Mouse (Mus musculus): ENCODE measurements around the gene Tchp. TPM values are rescaled to one million over a fixed set of nuclear protein-coding genes. Genes with fewer than 3 reads are reported as not detected.
A peak's percentile ranks its signal among the peaks of the same experiment; 100 is the strongest.

The Tchp gene
- total RNA-seq (2014; rRNA removed) = 9.0 and 12.7 TPM in 2 replicates
- polyA plus RNA-seq (2015; fragmentation: Nextera tagmentation; extraction: Ambion mirVana) = 14.4 and 15.6 TPM in 2 replicates

- TF ChIP-seq CTCF (IDR thresholded peaks at IDR 0.05; ENCODE audit: low read depth) = peak; percentile 88
- WGBS = 3% methylated on average over 49 of the region's 49 CpGs
Measured at GRCm38 (mm10) chr5:114707265-114708068, at the start of gene Tchp. Gene Tchp, plus strand, starts transcription at chr5:114707760.

GRCm38 (mm10) chr5:114658255-114658654 lies 49.3 kb upstream of the Tchp start, which contains the start of gene Trpv4:
Gene Trpv4, minus strand, starts transcription at chr5:114658421.
- DNase-seq (ENCODE audit: low spot score) = no peak
- H3K27me3 ChIP-seq (ENCODE audit: insufficient read depth, low read length) = peaks cover 14% of the 10 kb centered on the region; the same call in 1 of the 2 replicates

More at GRCm38 (mm10) chr5:114707265-114708068, at the start of gene Tchp:
- peak within 1 kb of the TSS; percentile 83 for H3K4me2 ChIP-seq (ENCODE audit: low read depth, low read length)
- no peaks in the 10 kb centered on the region for H3K27me3 ChIP-seq (ENCODE audit: insufficient read depth, low read length)
- ATAC-seq (peak; percentile 87), DNase-seq (ENCODE audit: low spot score) (peak; percentile 97)
- H3K9me3 ChIP-seq (ENCODE audit: low read length) = no peaks in the 10 kb centered on the region
- H3K36me3 ChIP-seq (ENCODE audit: insufficient read depth, low read length) = peaks cover 12% of the 10 kb centered on the region; the same call in 1 of the 2 replicates
- peak within 1 kb of the TSS; percentile 77 for H3K4me3 ChIP-seq (ENCODE audit: low read length)
- peaks cover 7% of the 10 kb centered on the region; the same call in 1 of the 2 replicates for H3K4me1 ChIP-seq (ENCODE audit: insufficient read depth, low read length)
- no peak within 1 kb of the TSS for H3K27ac ChIP-seq
- peak within 1 kb of the TSS; percentile 61 for H3K9ac ChIP-seq (replicated peaks; ENCODE audit: low read length)

GRCm38 (mm10) chr5:114661029-114661428 lies 46.5 kb upstream of the Tchp start:
- Histone ChIP-seq H3K9ac (replicated peaks; ENCODE audit: low read length) (no peak overlapping the region), H3K27me3 (ENCODE audit: insufficient read depth, low read length) (peaks cover 14% of the 10 kb centered on the region; the same call in 1 of the 2 replicates), H3K36me3 (ENCODE audit: insufficient read depth, low read length) (no peaks in the 10 kb centered on the region), H3K4me1 (ENCODE audit: insufficient read depth, low read length) (peaks cover 8% of the 10 kb centered on the region; the same call in 1 of the 2 replicates), H3K27ac (no peak overlapping the region), H3K9me3 (ENCODE audit: low read length) (no peaks in the 10 kb centered on the region), H3K4me3 (ENCODE audit: low read length) (no peak overlapping the region), H3K4me2 (ENCODE audit: low read depth, low read length) (no peak overlapping the region)
- no peak for TF ChIP-seq CTCF (IDR thresholded peaks at IDR 0.05; ENCODE audit: low read depth)
- ATAC-seq = no peak
- 76% methylated on average over 6 of the region's 6 CpGs for WGBS
- DNase-seq (ENCODE audit: low spot score) = no peak

More at GRCm38 (mm10) chr5:114658255-114658654, 49.3 kb upstream of the Tchp start, which contains the start of gene Trpv4:
- no peaks in the 10 kb centered on the region for H3K9me3 ChIP-seq (ENCODE audit: low read length)
- peak within 1 kb of the TSS; percentile 41; the same call in 1 of the 2 replicates for H3K9ac ChIP-seq (replicated peaks; ENCODE audit: low read length)
- 2% methylated on average over 35 of the region's 47 CpGs for WGBS
- H3K36me3 ChIP-seq (ENCODE audit: insufficient read depth, low read length) = no peaks in the 10 kb centered on the region
- H3K4me3 ChIP-seq (ENCODE audit: low read length) = peak within 1 kb of the TSS; percentile 40
- peaks cover 8% of the 10 kb centered on the region; the same call in 1 of the 2 replicates for H3K4me1 ChIP-seq (ENCODE audit: insufficient read depth, low read length)
- H3K27ac ChIP-seq = no peak within 1 kb of the TSS
- peak within 1 kb of the TSS; percentile 81 for H3K4me2 ChIP-seq (ENCODE audit: low read depth, low read length)
- no peak for TF ChIP-seq CTCF (IDR thresholded peaks at IDR 0.05; ENCODE audit: low read depth)
- 0 out of 2 replicates have a peak, but pooled peaks have one; percentile 8 for ATAC-seq

- Histone ChIP-seq H3K4me1 (ENCODE audit: insufficient read depth, low read length) (no peaks in the 10 kb centered on the region), H3K4me2 (ENCODE audit: low read depth, low read length) (no peak overlapping the region), H3K9ac (replicated peaks; ENCODE audit: low read length) (no peak overlapping the region), H3K36me3 (ENCODE audit: insufficient read depth, low read length) (no peaks in the 10 kb centered on the region), H3K27me3 (ENCODE audit: insufficient read depth, low read length) (0 out of 2 replicates have a peak, but pooled peaks cover 3% of the 10 kb centered on the region), H3K4me3 (ENCODE audit: low read length) (no peak overlapping the region), H3K27ac (no peak overlapping the region), H3K9me3 (ENCODE audit: low read length) (no peaks in the 10 kb centered on the region)
- WGBS = 79% methylated on average over 4 of the region's 4 CpGs
- no peak for ATAC-seq
- no peak for TF ChIP-seq CTCF (IDR thresholded peaks at IDR 0.05; ENCODE audit: low read depth)
- DNase-seq (ENCODE audit: low spot score) = no peak
Measured at GRCm38 (mm10) chr5:114664139-114664538, 43.4 kb upstream of the Tchp start.

GRCm38 (mm10) chr5:114664750-114665149 lies 42.8 kb upstream of the Tchp start:
- ATAC-seq = no peak
- Histone ChIP-seq H3K27me3 (ENCODE audit: insufficient read depth, low read length) (no peaks in the 10 kb centered on the region), H3K4me3 (ENCODE audit: low read length) (no peak overlapping the region), H3K9ac (replicated peaks; ENCODE audit: low read length) (no peak overlapping the region), H3K4me1 (ENCODE audit: insufficient read depth, low read length) (no peaks in the 10 kb centered on the region), H3K9me3 (ENCODE audit: low read length) (no peaks in the 10 kb centered on the region), H3K36me3 (ENCODE audit: insufficient read depth, low read length) (no peaks in the 10 kb centered on the region), H3K4me2 (ENCODE audit: low read depth, low read length) (no peak overlapping the region), H3K27ac (no peak overlapping the region)
- no peak for TF ChIP-seq CTCF (IDR thresholded peaks at IDR 0.05; ENCODE audit: low read depth)
- DNase-seq (ENCODE audit: low spot score) = no peak
- WGBS = 59% methylated on average over 7 of the region's 7 CpGs

GRCm38 (mm10) chr5:114666659-114667058 lies 40.9 kb upstream of the Tchp start:
- Histone ChIP-seq H3K9ac (replicated peaks; ENCODE audit: low read length) (no peak overlapping the region), H3K4me3 (ENCODE audit: low read length) (no peak overlapping the region), H3K27me3 (ENCODE audit: insufficient read depth, low read length) (no peaks in the 10 kb centered on the region), H3K36me3 (ENCODE audit: insufficient read depth, low read length) (no peaks in the 10 kb centered on the region), H3K4me2 (ENCODE audit: low read depth, low read length) (no peak overlapping the region), H3K4me1 (ENCODE audit: insufficient read depth, low read length) (no peaks in the 10 kb centered on the region), H3K9me3 (ENCODE audit: low read length) (no peaks in the 10 kb centered on the region), H3K27ac (no peak overlapping the region)
- TF ChIP-seq CTCF (IDR thresholded peaks at IDR 0.05; ENCODE audit: low read depth) = no peak
- DNase-seq (ENCODE audit: low spot score) (no peak), ATAC-seq (no peak)
- WGBS = 61% methylated on average over 1 of the region's 1 CpGs
